Mouse (Mus musculus) heart, embryonic 11.5 days (tissue): ENCODE measurements around the gene Crocc. TPM values are rescaled to one million over a fixed set of nuclear protein-coding genes. Genes with fewer than 3 reads are reported as not detected.

Experiments
- ATAC-seq: fragments of 200-750 bp; cut with Nextera tagmentation; replicated peaks from 2 replicates; pipeline ENCODE4 v1.8.0; 2017; ENCODE audit warnings: moderate library complexity; ENCODE audit not compliant: insufficient number of reproducible peaks, low FRiP score, low TSS enrichment
- H3K27ac ChIP-seq: fragments of 300-500 bp; sonication (generic); 2 replicates; pipeline ENCODE4 v1.5.1; 2014; ENCODE audit warnings: mild to moderate bottlenecking, low read depth, low read length
- H3K27me3 ChIP-seq: fragments of 300-500 bp; sonication (generic); 2 replicates; pipeline ENCODE4 v1.6.1; 2014; ENCODE audit warnings: mild to moderate bottlenecking, low read length, mixed read lengths; ENCODE audit not compliant: control insufficient read depth, insufficient read depth
- H3K36me3 ChIP-seq: fragments of 300-500 bp; sonication (generic); 2 replicates; pipeline ENCODE4 v1.6.1; 2014; ENCODE audit warnings: mild to moderate bottlenecking, low read length, moderate library complexity, mixed read lengths; ENCODE audit not compliant: control insufficient read depth, insufficient read depth
- H3K4me1 ChIP-seq: fragments of 300-500 bp; sonication (generic); 2 replicates; pipeline ENCODE4 v1.6.1; 2014; ENCODE audit warnings: low read length; ENCODE audit not compliant: control insufficient read depth, insufficient read depth
- H3K4me2 ChIP-seq: fragments of 300-500 bp; sonication (generic); 2 replicates; pipeline ENCODE4 v1.6.1; 2014; ENCODE audit warnings: mild to moderate bottlenecking, moderate library complexity
- H3K4me3 ChIP-seq: fragments of 300-500 bp; sonication (generic); 2 replicates; pipeline ENCODE4 v1.5.1; 2014; ENCODE audit warnings: low read depth, low read length
- H3K9ac ChIP-seq: fragments of 300-500 bp; sonication (generic); 2 replicates; pipeline ENCODE4 v1.6.1; 2014; ENCODE audit warnings: mild to moderate bottlenecking, low read depth, low read length, moderate library complexity
- H3K9me3 ChIP-seq: fragments of 300-500 bp; sonication (generic); replicated peaks from 2 replicates; pipeline ENCODE4 v1.6.1; 2016; ENCODE audit warnings: low read length; ENCODE audit not compliant: control insufficient read depth
- WGBS: fragments of 180-500 bp; shearing (Covaris S2); extraction: QIAGEN DNeasy Blood & Tissue Kit; methylation state at CpG from one replicate; pipeline ENCODE4 v1.1.7; 2014; ENCODE audit not compliant: insufficient replicate concordance; 5-methylcytosine and 5-hydroxymethylcytosine counted together
- polyA plus RNA-seq: library from polyadenylated mRNA; unstranded; fragments of >200 nt; fragmentation: Nextera tagmentation; extraction: Ambion mirVana; gene quantifications from 2 replicates; pipeline ENCODE4 v1.2.1, GENCODE M21; 2014

Crocc gene
- polyA plus RNA-seq, 1 experiment from 2014 or later, result 4.7 TPM

DNA sequence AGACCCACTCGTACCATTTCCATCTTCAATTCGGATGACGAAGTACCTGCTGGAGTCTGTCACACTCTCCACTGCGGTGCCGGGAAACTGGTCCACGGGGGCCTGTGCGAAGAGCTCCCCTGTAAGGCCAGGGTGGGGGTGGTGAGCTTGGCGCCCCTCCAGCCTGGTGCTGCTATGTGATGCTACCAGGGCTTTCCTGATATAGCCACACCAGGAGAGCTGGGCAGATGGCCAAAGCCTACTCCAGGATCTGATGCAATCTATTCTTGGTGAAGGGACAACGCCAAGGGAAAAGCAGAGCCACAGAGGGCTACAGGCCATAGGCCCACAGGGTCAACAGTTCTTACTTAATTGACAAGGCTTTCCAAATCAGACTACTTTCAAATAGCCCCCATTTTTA lies 13.3 kb upstream of the Crocc start:
- Histone ChIP-seq H3K27me3 (no peaks in the 10 kb centered on the region), H3K4me3 (no peak overlapping the region), H3K9me3 (no peaks in the 10 kb centered on the region), H3K36me3 (peaks cover 20% of the 10 kb centered on the region), H3K9ac (no peak overlapping the region), H3K27ac (0 out of 2 replicates have a peak overlapping the region, but pooled peaks have one; percentile 51), H3K4me1 (peaks cover 37% of the 10 kb centered on the region), H3K4me2 (no peak overlapping the region)
- no peak for ATAC-seq
- 69% methylated on average over 9 of the region's 9 CpGs for WGBS

DNA sequence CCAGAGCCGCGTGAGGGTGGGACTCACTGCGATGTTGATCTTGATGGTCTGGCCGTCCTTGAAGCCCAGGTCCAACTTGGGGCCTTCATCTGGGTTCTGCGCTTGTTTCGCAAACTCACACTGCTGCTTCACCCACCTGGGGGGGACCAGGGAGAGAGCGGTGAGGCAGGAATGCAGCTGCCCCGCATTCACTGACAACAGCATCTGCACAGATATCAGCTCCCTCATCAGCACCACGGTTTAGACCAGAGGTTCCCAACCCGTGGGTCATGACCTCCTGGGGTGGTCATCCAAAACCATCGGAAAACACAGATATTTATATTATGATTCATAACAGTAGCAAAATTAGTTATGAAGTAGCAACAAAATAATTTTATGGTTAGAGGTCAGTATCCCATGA lies 12.2 kb upstream of the Crocc start:
- ATAC-seq, result no peak
- 85% methylated on average over 11 of the region's 11 CpGs for WGBS
- H3K27ac ChIP-seq, result no peak overlapping the region
- H3K9ac ChIP-seq, result no peak overlapping the region
- peaks cover 30% of the 10 kb centered on the region for H3K36me3 ChIP-seq
- no peaks in the 10 kb centered on the region for H3K9me3 ChIP-seq
- no peak overlapping the region for H3K4me2 ChIP-seq
- H3K4me3 ChIP-seq, result no peak overlapping the region
- peaks cover 38% of the 10 kb centered on the region for H3K4me1 ChIP-seq
- no peaks in the 10 kb centered on the region for H3K27me3 ChIP-seq

DNA sequence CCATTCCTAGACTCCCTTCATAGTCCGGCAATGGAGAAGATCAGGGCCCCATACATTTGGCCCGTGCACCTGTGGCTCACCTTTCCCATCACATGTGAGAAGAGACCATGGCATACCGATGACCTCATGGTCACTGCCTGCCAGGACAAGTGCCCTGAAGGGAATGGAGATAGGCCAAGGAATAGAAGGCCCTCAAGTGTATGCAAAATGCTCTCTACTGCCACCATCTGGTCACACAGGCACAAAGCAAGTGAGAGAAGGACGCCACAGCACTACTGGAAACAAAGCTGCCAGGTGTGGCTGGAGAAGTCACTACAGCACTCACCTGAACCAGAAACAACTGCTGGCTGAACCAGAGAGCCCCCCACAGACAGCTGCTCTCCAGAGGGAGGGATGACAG lies 9.4 kb upstream of the Crocc start:
- H3K4me1 ChIP-seq, result peaks cover 24% of the 10 kb centered on the region
- H3K27me3 ChIP-seq, result no peaks in the 10 kb centered on the region
- peaks cover 46% of the 10 kb centered on the region for H3K36me3 ChIP-seq
- no peaks in the 10 kb centered on the region for H3K9me3 ChIP-seq
- no peak for ATAC-seq
- 59% methylated on average over 4 of the region's 4 CpGs for WGBS
- no peak overlapping the region for H3K4me3 ChIP-seq
- H3K27ac ChIP-seq, result no peak overlapping the region
- H3K9ac ChIP-seq, result no peak overlapping the region
- H3K4me2 ChIP-seq, result no peak overlapping the region

DNA sequence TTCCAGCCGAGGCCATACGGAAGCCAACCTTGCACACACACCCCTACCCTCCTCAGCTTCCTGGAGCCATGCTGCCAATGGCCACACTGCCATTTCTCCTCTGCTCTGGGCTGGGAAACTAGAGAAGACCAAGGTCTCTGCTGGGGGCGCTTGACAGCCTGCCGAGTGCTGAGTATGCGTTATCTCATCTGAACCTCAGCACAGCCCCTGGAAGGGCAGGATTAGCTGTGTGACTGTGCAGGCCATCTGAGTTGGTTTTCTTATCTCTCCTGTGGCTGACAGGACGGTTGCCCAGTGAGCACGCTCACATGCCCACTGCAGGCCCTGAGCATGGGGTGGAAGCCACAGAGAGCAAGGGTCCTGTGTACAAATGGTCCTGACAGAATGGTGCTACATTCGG lies 8.3 kb upstream of the Crocc start:
- no peak overlapping the region for H3K4me3 ChIP-seq
- no peak for ATAC-seq
- 46% methylated on average over 8 of the region's 8 CpGs for WGBS
- H3K36me3 ChIP-seq, result peaks cover 46% of the 10 kb centered on the region
- no peak overlapping the region for H3K4me2 ChIP-seq
- H3K9ac ChIP-seq, result no peak overlapping the region
- no peaks in the 10 kb centered on the region for H3K9me3 ChIP-seq
- H3K4me1 ChIP-seq, result peaks cover 17% of the 10 kb centered on the region
- no peaks in the 10 kb centered on the region for H3K27me3 ChIP-seq
- H3K27ac ChIP-seq, result no peak overlapping the region

DNA sequence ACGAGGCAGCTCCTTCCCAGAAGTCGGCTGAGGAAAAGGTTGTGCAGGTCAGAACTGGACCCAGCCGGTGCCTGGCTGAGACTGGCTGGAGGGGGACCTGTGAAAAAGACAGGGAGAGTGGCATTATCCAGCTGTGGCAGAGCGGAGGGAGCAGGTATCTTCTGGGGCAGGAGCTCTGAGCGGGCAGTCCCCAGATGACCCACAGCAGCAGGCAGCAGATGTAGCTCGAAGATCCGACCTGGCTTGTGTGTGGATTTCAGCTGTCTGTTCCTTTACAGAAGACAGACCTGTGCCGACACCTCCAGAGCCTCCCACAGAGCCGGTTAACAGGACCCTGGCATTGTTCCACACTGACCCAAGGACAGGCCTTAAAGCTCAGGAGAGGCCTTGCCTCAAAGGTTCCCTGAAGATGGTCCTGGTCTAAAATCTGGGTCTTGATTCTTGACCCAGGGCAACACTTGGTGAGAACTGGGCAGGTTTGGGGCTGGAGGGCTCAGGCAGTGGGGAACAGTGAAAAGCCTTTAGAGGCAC lies 7.2 kb upstream of the Crocc start:
- Histone ChIP-seq H3K27ac (no peak overlapping the region), H3K9me3 (no peaks in the 10 kb centered on the region), H3K27me3 (no peaks in the 10 kb centered on the region), H3K4me1 (peaks cover 12% of the 10 kb centered on the region), H3K36me3 (peaks cover 46% of the 10 kb centered on the region), H3K9ac (no peak overlapping the region), H3K4me3 (no peak overlapping the region), H3K4me2 (no peak overlapping the region)
- ATAC-seq, result no peak
- 89% methylated on average over 9 of the region's 9 CpGs for WGBS

DNA sequence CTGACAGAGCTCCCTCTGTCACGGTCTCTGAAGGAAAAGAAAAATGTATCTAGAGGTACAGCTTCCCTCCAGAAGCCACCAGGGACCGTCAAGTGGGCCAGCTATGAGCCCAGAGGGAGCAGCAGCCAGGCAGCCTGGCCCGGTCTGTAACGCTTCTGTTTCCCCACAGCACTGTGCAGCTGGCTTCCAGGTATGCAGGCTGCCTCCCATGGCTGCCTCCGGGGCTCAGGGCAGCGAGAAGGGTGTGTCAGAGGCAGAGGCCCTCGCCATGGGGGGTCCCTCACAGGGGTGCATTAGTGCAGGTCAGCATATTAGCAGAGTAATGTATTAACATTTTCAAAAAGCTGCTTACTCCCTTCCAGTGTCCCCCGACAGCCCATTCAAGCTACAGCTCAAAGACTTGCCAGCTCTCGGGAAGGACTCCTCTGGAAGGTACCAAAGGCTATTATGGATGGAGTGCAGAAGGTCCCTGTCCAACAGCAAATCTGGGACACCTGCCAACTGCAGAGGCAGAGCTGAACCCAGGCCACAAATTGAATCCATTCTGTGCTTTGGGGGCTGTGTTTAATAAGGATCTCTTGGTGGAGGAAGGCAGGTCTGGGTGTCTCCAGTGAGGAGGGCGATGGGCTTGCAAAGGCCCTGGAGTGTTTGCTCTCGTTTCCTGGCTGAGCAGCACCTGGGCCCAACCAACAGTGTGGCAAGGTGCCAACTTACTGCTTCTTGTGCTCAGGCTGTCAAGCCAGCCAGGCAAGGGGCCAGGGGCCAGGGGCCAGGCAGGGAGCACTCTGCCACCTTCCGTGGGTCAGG lies 6.6 kb upstream of the Crocc start:
- Histone ChIP-seq H3K4me2 (no peak overlapping the region), H3K4me3 (no peak overlapping the region), H3K9me3 (no peaks in the 10 kb centered on the region), H3K27me3 (no peaks in the 10 kb centered on the region), H3K4me1 (peaks cover 12% of the 10 kb centered on the region), H3K9ac (no peak overlapping the region), H3K36me3 (peaks cover 43% of the 10 kb centered on the region), H3K27ac (no peak overlapping the region)
- 86% methylated on average over 12 of the region's 12 CpGs for WGBS
- ATAC-seq, result no peak

DNA sequence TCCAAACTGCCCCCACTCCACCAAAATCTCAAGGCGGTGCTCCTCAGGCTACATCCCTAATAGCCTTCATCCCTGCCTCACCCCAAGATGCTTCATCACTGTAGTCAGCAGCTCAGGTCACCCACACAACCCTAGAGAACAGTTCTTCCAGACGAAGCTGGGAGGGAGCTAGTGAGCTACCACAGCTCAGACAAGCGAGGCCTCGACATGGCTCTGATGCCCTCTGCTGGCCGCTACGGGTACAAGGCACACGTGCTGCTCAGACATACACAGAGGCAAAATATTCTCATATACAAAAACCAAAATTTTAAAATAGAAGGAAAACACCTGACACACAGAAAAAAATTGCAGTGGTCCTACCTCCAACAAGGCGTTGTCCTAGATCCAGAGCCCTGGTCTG lies 4.8 kb upstream of the Crocc start:
- H3K36me3 ChIP-seq, result peaks cover 37% of the 10 kb centered on the region
- no peak overlapping the region for H3K27ac ChIP-seq
- H3K27me3 ChIP-seq, result no peaks in the 10 kb centered on the region
- 5% methylated on average over 8 of the region's 8 CpGs for WGBS
- H3K4me3 ChIP-seq, result no peak overlapping the region
- ATAC-seq, result no peak
- H3K4me2 ChIP-seq, result no peak overlapping the region
- no peaks in the 10 kb centered on the region for H3K9me3 ChIP-seq
- no peak overlapping the region for H3K9ac ChIP-seq
- peaks cover 12% of the 10 kb centered on the region for H3K4me1 ChIP-seq

DNA sequence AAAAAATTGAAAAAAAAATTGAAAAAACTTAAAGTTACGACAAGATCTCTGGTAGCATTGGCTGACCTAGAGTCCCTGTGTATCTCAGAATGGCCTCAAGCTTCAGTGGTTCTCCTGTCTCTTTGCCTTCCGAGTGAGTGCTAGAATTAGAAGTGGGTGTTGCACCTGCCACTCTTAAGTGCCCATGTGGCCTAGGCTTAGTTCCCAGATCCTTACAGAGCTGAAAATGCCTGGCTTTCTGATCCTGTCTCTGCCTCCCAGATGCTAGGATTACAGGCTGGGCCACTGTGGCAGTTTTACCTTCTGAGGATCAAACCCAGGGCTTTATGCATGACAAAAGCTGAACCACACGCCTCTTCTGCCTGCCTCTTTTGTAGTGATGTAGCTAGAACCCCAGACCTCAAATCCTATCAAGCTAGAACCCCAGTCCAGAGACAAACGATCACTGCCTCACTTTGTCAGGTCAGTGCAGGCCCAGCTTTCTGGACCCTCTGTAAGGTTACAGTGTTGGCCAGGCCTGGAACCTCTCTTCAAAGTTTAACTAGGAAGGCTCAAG lies 3.8 kb upstream of the Crocc start:
- no peak overlapping the region for H3K4me3 ChIP-seq
- no peak overlapping the region for H3K4me2 ChIP-seq
- H3K27me3 ChIP-seq, result no peaks in the 10 kb centered on the region
- no peaks in the 10 kb centered on the region for H3K9me3 ChIP-seq
- H3K36me3 ChIP-seq, result peaks cover 30% of the 10 kb centered on the region
- H3K9ac ChIP-seq, result no peak overlapping the region
- 76% methylated on average over 4 of the region's 4 CpGs for WGBS
- peaks cover 13% of the 10 kb centered on the region for H3K4me1 ChIP-seq
- ATAC-seq, result no peak
- no peak overlapping the region for H3K27ac ChIP-seq
